Mouse (Mus musculus) ZHBTc4 (cell line): ENCODE measurements at regions not wholly inside any gene's neighbourhood (a gene's known extent, or its start where the extent isn't known, plus 50 kb on each side); places are given as distances from the start of the nearest gene placed in this dataset.
A peak's percentile ranks its signal among the peaks of the same experiment; 100 is the strongest.
"Not testable (repeated sequence)": the region's sequence is repeated elsewhere in the genome, so short reads cannot be mapped to it uniquely, and the experiment has no call there.

Source experiments
- DNase-seq: peaks from one replicate; pipeline ENCODE4 v3.0.0-alpha.2; 2011; ENCODE audit warnings: low read depth, low spot score

GRCm38 (mm10) chr8:20285523-20285922 lies 77.5 kb downstream of the Gm15319 start:
- DNase-seq: peak; percentile 4

- DNase-seq: not testable (repeated sequence)
These were observed 78.2 kb downstream of the Gm15319 start for GRCm38 (mm10) chr8:20284856-20285255.

- DNase-seq: not testable (repeated sequence)
These were observed 79.9 kb downstream of the Gm15319 start for GRCm38 (mm10) chr8:20283141-20283540.

- peak; percentile 13 for DNase-seq
These were observed 81.7 kb downstream of the Gm15319 start for GRCm38 (mm10) chr8:20281201-20281887.

GRCm38 (mm10) chr8:20277701-20278100 lies 85.3 kb downstream of the Gm15319 start:
- not testable (repeated sequence) for DNase-seq

GRCm38 (mm10) chr8:20276661-20277060 lies 86.3 kb downstream of the Gm15319 start:
- not testable (repeated sequence) for DNase-seq

- not testable (repeated sequence) for DNase-seq
These were observed 89.2 kb downstream of the Gm15319 start for GRCm38 (mm10) chr8:20273844-20274243.

- not testable (repeated sequence) for DNase-seq
These were observed 95.4 kb downstream of the Gm15319 start for GRCm38 (mm10) chr8:20267520-20268127.

GRCm38 (mm10) chr8:20266776-20267175 lies 96.2 kb downstream of the Gm15319 start:
- not testable (repeated sequence) for DNase-seq

GRCm38 (mm10) chr8:20264612-20265011 lies 98.4 kb downstream of the Gm15319 start:
- not testable (repeated sequence) for DNase-seq

GRCm38 (mm10) chr8:20264106-20264505 lies 98.9 kb downstream of the Gm15319 start:
- DNase-seq: peak; percentile 7

GRCm38 (mm10) chr8:20262847-20263570 lies 100.0 kb downstream of the Gm15319 start:
- DNase-seq: peak; percentile 16

- peak; percentile 12 for DNase-seq
These were observed 100.8 kb downstream of the Gm15319 start for GRCm38 (mm10) chr8:20262253-20262652.

- DNase-seq: not testable (repeated sequence)
These were observed 101.4 kb downstream of the Gm15319 start for GRCm38 (mm10) chr8:20261452-20262181.

GRCm38 (mm10) chr8:20261007-20261406 lies 102.0 kb downstream of the Gm15319 start:
- not testable (repeated sequence) for DNase-seq

GRCm38 (mm10) chr8:20260125-20260640 lies 102.8 kb downstream of the Gm15319 start:
- DNase-seq: not testable (repeated sequence)

GRCm38 (mm10) chr8:20259662-20260061 lies 103.3 kb downstream of the Gm15319 start:
- not testable (repeated sequence) for DNase-seq
